Mouse (Mus musculus): Measurements from ENCODE around the gene Rai1. TPM values are rescaled to one million over a fixed set of nuclear protein-coding genes. Genes with fewer than 3 reads are reported as not detected.

Rai1 gene
- polyA plus RNA-seq, 1 experiment, result 5.2 TPM

GRCm38 (mm10) chr11:60127863-60128512, 23.2 kb downstream of the Rai1 start:
- H3K27me3 ChIP-seq (ENCODE audit: control insufficient read depth, insufficient read depth, low read length), result no peaks in the 10 kb centered on the region
- no peak overlapping the region for H3K27ac ChIP-seq (ENCODE audit: control insufficient read depth, insufficient read depth, low read depth, low read length)
- no peaks in the 10 kb centered on the region for H3K36me3 ChIP-seq (ENCODE audit: control insufficient read depth, insufficient read depth, low read length)
- TF ChIP-seq CTCF (IDR thresholded peaks at IDR 0.05; ENCODE audit: control insufficient read depth, insufficient read depth, insufficient replicate concordance, low read depth, low read length) (no peak), POLR2A (IDR thresholded peaks at IDR 0.05; ENCODE audit: control insufficient read depth, low read depth, low read length) (no peak)
- H3K4me3 ChIP-seq (ENCODE audit: control insufficient read depth, low read depth, low read length), result no peak overlapping the region
- no peaks in the 10 kb centered on the region for H3K4me1 ChIP-seq (ENCODE audit: control insufficient read depth, insufficient read depth, low read length)

- Histone ChIP-seq H3K27me3 (ENCODE audit: control insufficient read depth, insufficient read depth, low read length) (no peaks in the 10 kb centered on the region), H3K4me3 (ENCODE audit: control insufficient read depth, low read depth, low read length) (no peak overlapping the region), H3K36me3 (ENCODE audit: control insufficient read depth, insufficient read depth, low read length) (no peaks in the 10 kb centered on the region), H3K4me1 (ENCODE audit: control insufficient read depth, insufficient read depth, low read length) (no peaks in the 10 kb centered on the region), H3K27ac (ENCODE audit: control insufficient read depth, insufficient read depth, low read depth, low read length) (no peak overlapping the region)
- TF ChIP-seq POLR2A (IDR thresholded peaks at IDR 0.05; ENCODE audit: control insufficient read depth, low read depth, low read length) (no peak), CTCF (IDR thresholded peaks at IDR 0.05; ENCODE audit: control insufficient read depth, insufficient read depth, insufficient replicate concordance, low read depth, low read length) (no peak)
Measured at GRCm38 (mm10) chr11:60130516-60130915, 25.7 kb downstream of the Rai1 start.

GRCm38 (mm10) chr11:60132061-60132460, 27.2 kb downstream of the Rai1 start:
- TF ChIP-seq CTCF (IDR thresholded peaks at IDR 0.05; ENCODE audit: control insufficient read depth, insufficient read depth, insufficient replicate concordance, low read depth, low read length) (no peak), POLR2A (IDR thresholded peaks at IDR 0.05; ENCODE audit: control insufficient read depth, low read depth, low read length) (no peak)
- Histone ChIP-seq H3K27me3 (ENCODE audit: control insufficient read depth, insufficient read depth, low read length) (no peaks in the 10 kb centered on the region), H3K27ac (ENCODE audit: control insufficient read depth, insufficient read depth, low read depth, low read length) (no peak overlapping the region), H3K4me1 (ENCODE audit: control insufficient read depth, insufficient read depth, low read length) (no peaks in the 10 kb centered on the region), H3K4me3 (ENCODE audit: control insufficient read depth, low read depth, low read length) (no peak overlapping the region), H3K36me3 (ENCODE audit: control insufficient read depth, insufficient read depth, low read length) (no peaks in the 10 kb centered on the region)

- Histone ChIP-seq H3K36me3 (ENCODE audit: control insufficient read depth, insufficient read depth, low read length) (no peaks in the 10 kb centered on the region), H3K27me3 (ENCODE audit: control insufficient read depth, insufficient read depth, low read length) (no peaks in the 10 kb centered on the region), H3K4me1 (ENCODE audit: control insufficient read depth, insufficient read depth, low read length) (peaks cover 16% of the 10 kb centered on the region), H3K4me3 (ENCODE audit: control insufficient read depth, low read depth, low read length) (no peak overlapping the region), H3K27ac (ENCODE audit: control insufficient read depth, insufficient read depth, low read depth, low read length) (no peak overlapping the region)
- TF ChIP-seq POLR2A (IDR thresholded peaks at IDR 0.05; ENCODE audit: control insufficient read depth, low read depth, low read length) (no peak), CTCF (IDR thresholded peaks at IDR 0.05; ENCODE audit: control insufficient read depth, insufficient read depth, insufficient replicate concordance, low read depth, low read length) (no peak)
Measured at GRCm38 (mm10) chr11:60136491-60136890, 31.7 kb downstream of the Rai1 start.

GRCm38 (mm10) chr11:60137170-60137569, 32.4 kb downstream of the Rai1 start:
- no peaks in the 10 kb centered on the region for H3K27me3 ChIP-seq (ENCODE audit: control insufficient read depth, insufficient read depth, low read length)
- TF ChIP-seq POLR2A (IDR thresholded peaks at IDR 0.05; ENCODE audit: control insufficient read depth, low read depth, low read length) (no peak), CTCF (IDR thresholded peaks at IDR 0.05; ENCODE audit: control insufficient read depth, insufficient read depth, insufficient replicate concordance, low read depth, low read length) (no peak)
- peaks cover 16% of the 10 kb centered on the region for H3K4me1 ChIP-seq (ENCODE audit: control insufficient read depth, insufficient read depth, low read length)
- no peak overlapping the region for H3K4me3 ChIP-seq (ENCODE audit: control insufficient read depth, low read depth, low read length)
- H3K36me3 ChIP-seq (ENCODE audit: control insufficient read depth, insufficient read depth, low read length), result no peaks in the 10 kb centered on the region
- no peak overlapping the region for H3K27ac ChIP-seq (ENCODE audit: control insufficient read depth, insufficient read depth, low read depth, low read length)

- no peak overlapping the region for H3K27ac ChIP-seq (ENCODE audit: control insufficient read depth, insufficient read depth, low read depth, low read length)
- peak overlapping the region; percentile 80 for H3K4me3 ChIP-seq (ENCODE audit: control insufficient read depth, low read depth, low read length)
- H3K36me3 ChIP-seq (ENCODE audit: control insufficient read depth, insufficient read depth, low read length), result no peaks in the 10 kb centered on the region
- H3K27me3 ChIP-seq (ENCODE audit: control insufficient read depth, insufficient read depth, low read length), result no peaks in the 10 kb centered on the region
- peaks cover 16% of the 10 kb centered on the region for H3K4me1 ChIP-seq (ENCODE audit: control insufficient read depth, insufficient read depth, low read length)
- TF ChIP-seq POLR2A (IDR thresholded peaks at IDR 0.05; ENCODE audit: control insufficient read depth, low read depth, low read length) (no peak), CTCF (IDR thresholded peaks at IDR 0.05; ENCODE audit: control insufficient read depth, insufficient read depth, insufficient replicate concordance, low read depth, low read length) (no peak)
Measured at GRCm38 (mm10) chr11:60139141-60139733, 34.4 kb downstream of the Rai1 start.

- H3K27me3 ChIP-seq (ENCODE audit: control insufficient read depth, insufficient read depth, low read length), result no peaks in the 10 kb centered on the region
- H3K36me3 ChIP-seq (ENCODE audit: control insufficient read depth, insufficient read depth, low read length), result no peaks in the 10 kb centered on the region
- no peak for TF ChIP-seq CTCF (IDR thresholded peaks at IDR 0.05; ENCODE audit: control insufficient read depth, insufficient read depth, insufficient replicate concordance, low read depth, low read length)
- TF ChIP-seq POLR2A (IDR thresholded peaks at IDR 0.05; ENCODE audit: control insufficient read depth, low read depth, low read length), result no peak
- peaks cover 16% of the 10 kb centered on the region for H3K4me1 ChIP-seq (ENCODE audit: control insufficient read depth, insufficient read depth, low read length)
- no peak overlapping the region for H3K27ac ChIP-seq (ENCODE audit: control insufficient read depth, insufficient read depth, low read depth, low read length)
- peak overlapping the region; percentile 80 for H3K4me3 ChIP-seq (ENCODE audit: control insufficient read depth, low read depth, low read length)
Measured at GRCm38 (mm10) chr11:60139734-60140371, 35.0 kb downstream of the Rai1 start.
